Mouse (Mus musculus) layer of hippocampus, adult 2 months (tissue): Measurements from ENCODE around the gene Psme2b. TPM values are rescaled to one million over a fixed set of nuclear protein-coding genes. Genes with fewer than 3 reads are reported as not detected.
"Not testable (repeated sequence)": the region's sequence is repeated elsewhere in the genome, so short reads cannot be mapped to it uniquely, and the experiment has no call there.

Experiments used
- DNase-seq, 2 experiments: peaks; one replicate each; pipeline ENCODE4 v3.0.0; 2022; ENCODE audit warnings: low spot score in 2 of 2
- H3K27ac ChIP-seq: fragments of 200-600 bp; 2 replicates; pipeline ENCODE4 v1.8.1; 2022
- H3K4me3 ChIP-seq: fragments of 200-600 bp; 2 replicates; pipeline ENCODE4 v1.8.1; 2022; ENCODE audit warnings: mild to moderate bottlenecking
- long read RNA-seq, 2 experiments: library from polyadenylated mRNA; stranded (forward); transcript quantifications; one replicate each; pipeline ENCODE4 v2.0.0; 2021; ENCODE audit warnings: borderline mapping rate in 2 of 2
- total RNA-seq, 2 experiments: library from RNA; stranded (reverse); gene quantifications; 2 replicates each; pipeline ENCODE4 v1.2.3; 2021

The Psme2b gene
- 1 to 10 TPM; 1.2 to 1.3 TPM for total RNA-seq
- long read RNA-seq, experiment 1 = 0 reads
- long read RNA-seq, experiment 2, partial matches to known transcripts = 0 of 1 reads
- long read RNA-seq, experiment 2, other reads (novel, unspliced or antisense) = 0 of 1 reads

DNA sequence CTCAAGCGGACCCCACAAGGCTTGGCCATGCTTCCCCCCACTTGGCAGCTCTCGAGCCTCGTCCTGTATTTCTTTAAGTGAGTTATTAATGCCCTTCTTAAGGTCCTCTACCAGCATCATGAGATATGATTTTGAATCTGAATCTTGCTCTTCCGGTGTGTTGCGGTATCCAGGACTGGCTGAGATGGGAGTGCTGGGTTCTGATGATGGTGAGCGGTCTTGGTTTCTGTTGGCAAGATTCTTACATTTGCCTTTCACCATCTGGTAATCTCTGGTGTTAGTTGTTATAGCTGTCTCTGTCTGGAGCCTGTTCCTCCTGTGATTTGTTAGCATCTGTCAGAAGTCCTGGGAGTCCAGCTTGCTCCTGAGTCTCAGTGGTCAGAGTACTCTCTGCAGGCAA, at the start of gene Psme2b:
TSS of gene Psme2b (minus strand) at position 101 of the 400 bp plus-strand sequence.
- DNase-seq, H3K4me3 ChIP-seq, H3K27ac ChIP-seq: not testable (repeated sequence)

DNA sequence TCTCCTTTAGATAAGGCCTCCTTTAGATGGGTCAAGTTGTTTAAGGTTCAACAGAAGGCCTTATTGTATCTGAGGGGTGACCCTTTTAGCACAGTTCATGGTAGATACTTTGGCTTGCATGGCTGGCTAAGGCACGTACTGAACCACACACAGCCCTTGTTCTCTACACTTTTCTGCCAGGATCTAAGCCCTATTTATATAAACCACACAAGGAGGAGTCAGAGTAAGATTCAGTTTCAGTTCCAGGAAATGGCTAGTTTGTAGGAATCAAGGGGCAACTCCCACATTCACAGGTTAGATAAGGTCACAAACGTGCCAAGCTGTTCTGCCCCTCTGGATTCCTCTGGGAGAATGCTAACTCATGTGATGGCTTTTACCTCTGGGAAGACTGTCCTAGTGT, 48.0 kb upstream of the Psme2b start, which contains the start of gene Tgtp1:
TSS of gene Tgtp1 (minus strand) at position 155 of the 400 bp plus-strand sequence.
- DNase-seq, H3K4me3 ChIP-seq, H3K27ac ChIP-seq: not testable (repeated sequence)

DNA sequence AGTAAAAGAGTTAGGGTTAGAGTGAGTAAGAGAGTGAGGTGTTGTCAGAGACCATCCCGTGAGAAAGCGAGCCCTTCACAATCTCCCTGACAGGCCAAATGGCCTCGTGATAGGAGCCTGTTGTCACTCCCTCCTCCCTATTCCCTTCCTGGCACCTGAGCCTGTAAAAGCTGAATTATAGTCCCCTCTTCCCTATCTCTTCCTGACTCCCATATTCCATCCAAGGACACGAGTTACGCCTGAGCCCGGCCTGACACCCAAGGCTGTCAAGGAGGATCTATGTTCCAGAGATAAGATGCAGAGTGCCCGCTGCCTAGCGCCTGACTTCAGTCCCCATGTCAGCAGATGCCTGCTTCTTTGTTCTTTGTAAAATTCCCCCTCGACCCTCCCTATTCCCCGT, 47.3 kb upstream of the Psme2b start:
- H3K27ac ChIP-seq, H3K4me3 ChIP-seq, DNase-seq: not testable (repeated sequence)

DNA sequence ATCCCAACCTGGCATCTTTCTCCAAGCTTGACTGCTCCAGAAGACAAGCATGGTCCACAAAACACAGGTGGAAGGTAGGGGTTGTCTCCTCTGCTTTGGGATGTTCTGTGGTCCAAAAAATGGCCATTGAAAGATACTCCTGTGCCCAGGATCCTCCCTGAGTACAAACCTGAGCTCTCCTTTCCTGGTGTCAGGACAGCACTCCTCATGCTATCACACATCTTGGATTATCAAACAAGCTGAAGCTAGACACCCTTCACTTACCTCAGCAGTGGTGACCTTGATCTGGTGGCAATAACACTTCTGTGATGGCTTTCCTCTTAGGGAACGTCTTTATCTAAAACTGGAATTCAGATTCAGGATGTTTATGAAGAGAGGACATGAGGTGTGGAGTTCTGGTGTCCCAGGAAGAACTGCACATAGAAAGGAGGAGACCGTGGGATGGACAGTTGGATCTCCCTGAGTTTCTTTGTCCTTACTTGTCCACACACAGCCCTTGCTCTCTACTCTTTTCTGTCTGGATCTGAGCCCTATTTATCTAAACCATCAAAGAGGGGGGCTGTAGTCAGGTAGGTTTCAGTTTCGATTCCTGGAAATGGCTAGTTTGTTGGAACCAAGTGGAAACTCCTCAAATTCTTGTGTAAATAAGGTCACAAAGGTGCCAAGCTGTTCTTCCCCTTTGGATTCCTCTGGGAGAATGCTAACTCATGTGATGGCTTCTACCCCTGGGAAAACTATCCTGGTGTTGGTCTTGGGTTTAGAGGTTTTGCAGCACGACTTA, 45.9 kb upstream of the Psme2b start, which contains the start of gene Gm12185:
TSS of gene Gm12185 (minus strand) at position 487 of the 781 bp plus-strand sequence.
- not testable (repeated sequence) for H3K4me3 ChIP-seq, DNase-seq
- H3K27ac ChIP-seq = peak within 1 kb of the TSS; percentile 43; the same call in 1 of the 2 replicates

DNA sequence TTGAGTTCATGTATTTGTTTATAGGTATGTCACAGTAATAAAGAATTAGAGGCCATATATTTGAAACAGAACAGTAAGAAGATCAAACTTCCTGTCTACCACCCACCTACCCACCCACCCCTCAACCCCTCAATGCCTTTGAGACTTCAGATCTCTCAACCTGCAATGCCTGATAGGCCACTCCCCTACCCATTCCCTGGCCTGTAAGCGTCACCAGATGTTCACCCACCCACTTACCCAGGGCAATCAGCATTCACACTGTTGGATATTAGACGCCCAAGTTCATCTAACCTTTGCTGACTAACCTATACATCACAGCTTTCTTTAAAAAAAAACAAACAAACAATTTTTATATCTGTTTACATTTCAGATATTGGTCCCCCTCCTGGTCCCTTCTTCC, 44.0 kb upstream of the Psme2b start:
- not testable (repeated sequence) for H3K27ac ChIP-seq, H3K4me3 ChIP-seq, DNase-seq

DNA sequence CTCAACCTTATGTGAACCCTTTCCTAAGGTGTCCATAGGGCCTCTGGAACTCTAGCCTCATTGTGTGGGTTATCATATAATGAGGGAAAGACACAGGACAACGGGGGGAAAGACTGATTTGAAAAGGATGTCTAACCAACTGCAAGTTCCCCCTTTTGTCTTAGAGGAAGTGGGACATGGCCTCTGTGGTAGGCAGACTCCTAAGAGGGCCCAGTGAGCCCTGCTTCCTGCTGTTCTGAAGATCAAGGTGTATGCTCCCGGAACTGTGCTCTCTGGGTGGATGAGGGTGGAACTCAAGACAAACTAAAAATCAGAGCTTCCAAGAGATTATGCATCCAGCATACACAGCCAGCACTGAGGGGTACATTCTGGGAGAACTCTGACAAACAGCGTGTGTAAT, 42.2 kb upstream of the Psme2b start:
- not testable (repeated sequence) for H3K4me3 ChIP-seq, DNase-seq, H3K27ac ChIP-seq

DNA sequence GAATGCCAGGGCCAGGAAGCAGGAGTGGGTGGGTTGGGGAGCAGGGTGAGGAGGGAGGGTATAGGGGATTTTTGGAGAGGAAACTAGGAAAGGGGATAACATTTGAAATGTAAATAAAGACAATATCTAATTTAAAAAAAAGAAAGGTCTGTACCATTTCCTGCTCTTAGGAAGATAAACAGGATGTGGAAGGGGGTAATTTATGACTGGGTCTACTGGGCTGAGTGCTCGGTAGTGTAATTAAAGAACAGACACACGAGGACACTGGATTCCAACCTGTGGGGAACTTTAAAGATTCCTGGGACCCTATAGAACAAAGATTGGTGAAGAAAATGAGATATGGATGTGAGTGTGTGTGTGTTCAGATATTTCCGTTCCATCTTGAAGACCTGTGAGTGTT, 36.9 kb upstream of the Psme2b start:
- H3K4me3 ChIP-seq, DNase-seq, H3K27ac ChIP-seq: not testable (repeated sequence)

DNA sequence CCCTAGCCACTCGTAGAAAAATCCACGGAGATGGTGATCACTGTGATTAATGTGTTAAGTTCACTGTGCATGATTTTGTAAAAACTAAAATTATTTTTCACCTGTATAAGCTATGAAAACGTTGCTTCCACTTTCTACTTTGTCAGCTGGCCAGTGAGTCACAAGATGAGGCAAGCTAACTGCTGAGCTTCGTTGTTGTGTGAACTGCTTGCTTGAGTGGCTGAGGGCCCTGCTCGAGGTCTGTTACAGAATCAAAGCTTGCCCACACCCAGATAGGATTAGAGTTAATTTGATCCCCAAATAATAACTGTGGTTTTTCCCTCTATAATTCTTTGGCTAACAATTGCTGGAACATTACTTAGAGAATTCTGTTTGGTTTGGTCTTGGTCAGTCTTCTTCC, 34.1 kb upstream of the Psme2b start:
- not testable (repeated sequence) for H3K27ac ChIP-seq, H3K4me3 ChIP-seq, DNase-seq

DNA sequence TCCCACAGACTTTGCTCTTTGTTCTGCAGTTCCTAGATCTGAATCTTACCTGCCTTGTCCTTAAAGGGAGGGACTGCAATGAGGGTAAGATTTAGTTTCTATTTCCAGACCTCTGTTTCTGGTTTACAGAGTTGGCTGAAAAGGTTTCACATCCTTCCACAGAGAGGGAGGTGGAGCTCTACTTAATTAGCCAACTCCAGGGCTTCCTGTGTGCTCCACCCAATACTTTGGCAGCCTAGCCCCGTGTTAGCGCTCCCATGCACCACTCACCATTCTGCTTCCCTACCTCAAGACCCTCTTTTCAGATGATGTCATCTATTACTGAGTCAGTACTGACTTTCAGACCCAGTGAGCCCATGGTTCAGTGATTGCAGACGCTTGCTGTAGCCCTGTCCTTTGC, 33.3 kb upstream of the Psme2b start, which contains the start of gene 9930111J21Rik1:
TSS of gene 9930111J21Rik1 (minus strand) at position 148 of the 400 bp plus-strand sequence.
- not testable (repeated sequence) for H3K4me3 ChIP-seq, H3K27ac ChIP-seq, DNase-seq

DNA sequence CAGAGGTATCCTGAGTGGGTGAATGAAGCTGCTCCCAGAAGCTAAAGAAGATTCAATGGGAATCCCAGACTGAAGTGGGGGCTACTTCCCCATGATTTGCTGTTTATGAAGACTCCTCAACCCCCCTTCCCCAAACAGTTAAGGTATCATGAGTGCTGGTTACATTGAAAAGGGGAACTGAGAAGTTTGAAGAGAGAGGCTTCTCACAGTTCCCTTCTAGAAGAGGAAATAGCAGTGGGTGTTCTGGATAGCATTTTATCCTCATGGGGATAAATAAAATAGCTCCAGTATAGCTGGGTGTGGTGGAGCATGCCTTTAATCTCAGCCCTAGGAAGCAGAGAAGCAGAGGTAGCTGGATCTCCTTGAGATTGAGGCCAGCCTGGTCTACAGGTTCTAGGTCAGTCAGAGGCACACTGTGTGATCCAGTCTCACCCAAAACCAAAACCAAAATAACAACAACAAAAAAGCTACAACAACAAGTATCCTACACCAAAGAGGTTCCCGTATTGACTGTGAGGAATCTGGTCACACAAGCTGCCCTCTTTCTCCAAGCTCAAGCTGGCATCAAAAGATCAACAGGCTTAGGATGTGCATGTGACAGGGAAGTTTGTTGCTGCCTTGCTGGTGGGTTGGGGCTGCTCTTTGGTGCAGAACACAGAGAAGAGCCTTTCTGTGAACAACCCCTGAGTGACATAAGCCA, 32.4 kb upstream of the Psme2b start, which contains the start of gene Olfr56:
TSS of gene Olfr56 (plus strand) at position 650 of the 700 bp plus-strand sequence.
- not testable (repeated sequence) for DNase-seq, H3K27ac ChIP-seq, H3K4me3 ChIP-seq

DNA sequence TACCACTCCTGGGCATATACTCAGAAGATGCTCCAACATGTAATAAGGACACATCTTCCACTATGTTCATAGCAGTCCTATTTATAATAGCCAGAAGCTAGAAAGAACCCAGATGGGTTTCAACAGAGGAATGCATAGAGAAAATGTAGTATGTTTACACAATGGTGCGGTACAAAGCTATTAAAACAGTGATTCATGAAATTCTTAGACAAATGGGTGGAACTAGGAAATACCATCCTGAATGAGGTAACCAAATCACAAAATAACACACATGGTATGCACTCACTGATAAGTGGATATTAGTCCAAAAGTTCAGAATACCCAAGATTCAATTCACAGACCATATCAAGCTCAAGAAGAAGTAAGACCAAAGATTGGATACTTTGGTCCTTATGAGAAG, 28.7 kb upstream of the Psme2b start:
- not testable (repeated sequence) for H3K27ac ChIP-seq, DNase-seq, H3K4me3 ChIP-seq

DNA sequence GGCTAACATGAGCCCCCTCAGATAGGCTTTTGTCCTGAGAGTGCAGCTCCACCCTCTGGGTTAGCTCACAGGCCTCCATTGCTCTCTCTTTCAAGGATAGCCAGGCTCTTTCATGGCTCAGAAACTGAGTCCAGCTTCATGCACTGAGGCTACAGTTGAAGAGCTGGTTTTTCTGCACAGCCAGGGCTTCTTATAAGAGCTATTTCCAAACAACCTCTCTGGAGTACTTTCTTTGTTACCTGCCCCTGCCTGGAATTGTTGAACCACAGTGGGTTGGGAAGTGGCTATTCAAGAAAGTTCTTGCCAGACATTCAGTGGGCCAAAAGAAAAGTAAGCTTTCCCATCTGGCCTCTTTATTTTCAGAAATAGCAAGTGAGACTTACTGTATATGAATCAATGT, 6.7 kb downstream of the Psme2b start:
- not testable (repeated sequence) for H3K27ac ChIP-seq, H3K4me3 ChIP-seq, DNase-seq

DNA sequence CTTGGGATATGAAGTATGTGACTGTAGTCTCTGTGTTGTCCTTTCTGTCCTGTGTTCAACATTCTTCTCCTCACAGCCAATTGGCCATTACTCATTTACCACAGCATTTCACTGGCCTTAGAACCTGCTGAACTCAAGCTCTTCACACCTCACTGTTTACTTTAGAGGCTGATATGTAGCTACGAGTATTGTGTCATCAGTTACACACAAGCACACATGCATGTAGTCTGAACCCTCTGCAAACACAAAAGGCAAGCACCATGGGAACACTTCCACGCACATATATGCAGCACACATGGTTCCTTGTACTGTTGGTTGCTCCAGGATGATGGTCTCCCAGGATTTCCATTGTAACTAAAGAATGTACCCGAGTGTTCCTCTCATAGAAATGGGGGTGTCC, 10.7 kb downstream of the Psme2b start:
- DNase-seq, H3K4me3 ChIP-seq, H3K27ac ChIP-seq: not testable (repeated sequence)

DNA sequence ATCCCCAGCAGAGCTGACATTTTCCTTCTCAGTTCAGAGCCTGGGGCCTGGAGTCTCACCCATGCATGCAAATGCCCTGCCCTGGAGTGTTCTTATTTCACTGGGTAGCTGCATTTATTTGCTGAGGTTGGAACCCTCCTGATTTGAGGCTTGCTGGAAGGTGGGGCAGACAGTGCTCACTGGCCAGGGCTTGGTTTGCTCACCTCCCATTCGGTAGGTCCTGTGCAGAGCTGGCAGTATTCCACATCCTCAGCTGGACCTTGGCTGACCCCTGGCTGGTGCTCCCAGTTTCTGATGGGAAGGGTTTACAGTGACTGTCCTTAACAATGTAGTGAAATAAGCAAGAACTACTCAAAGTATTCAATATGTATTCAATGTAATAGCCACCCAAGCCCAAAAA, 12.1 kb downstream of the Psme2b start:
- not testable (repeated sequence) for H3K27ac ChIP-seq

DNA sequence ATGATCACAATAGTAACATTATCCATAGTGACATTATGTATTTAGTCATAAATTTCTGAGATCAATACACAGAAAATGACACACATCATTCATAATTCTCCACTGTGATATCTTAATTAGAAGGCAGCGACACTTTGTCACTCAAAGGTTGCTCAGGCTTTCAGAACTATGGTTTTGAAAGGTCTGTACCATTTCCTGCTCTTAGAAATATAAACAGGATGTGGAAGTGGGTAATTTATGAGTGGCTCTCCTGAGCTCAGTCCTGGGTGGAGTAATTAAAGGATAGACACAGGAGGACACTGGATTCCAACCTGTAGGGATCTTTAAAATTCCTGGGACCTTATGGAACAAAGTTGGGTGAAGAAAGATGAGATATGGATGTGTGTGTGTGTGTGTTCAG, 12.6 kb downstream of the Psme2b start:
- DNase-seq, H3K4me3 ChIP-seq, H3K27ac ChIP-seq: not testable (repeated sequence)

More for the DNA sequence above, 12.1 kb downstream of the Psme2b start:
- not testable (repeated sequence) for DNase-seq, H3K4me3 ChIP-seq

DNA sequence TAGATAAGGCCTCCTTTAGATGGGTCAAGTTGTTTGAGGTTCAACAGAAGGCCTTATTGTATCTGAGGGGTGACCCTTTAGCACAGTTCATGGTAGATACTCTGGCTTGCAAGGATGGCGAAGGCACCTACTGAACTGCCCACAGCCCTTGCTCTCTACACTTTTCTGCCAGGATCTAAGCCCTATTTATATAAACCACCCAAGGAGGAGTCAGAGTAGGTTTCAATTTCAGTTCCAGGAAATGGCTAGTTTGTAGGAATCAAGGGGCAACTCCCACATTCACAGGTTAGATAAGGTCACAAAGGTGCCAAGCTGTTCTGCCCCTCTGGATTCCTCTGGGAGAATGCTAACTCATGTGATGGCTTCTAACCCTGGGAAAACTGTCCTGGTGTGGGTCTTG, 17.9 kb downstream of the Psme2b start:
- H3K4me3 ChIP-seq, H3K27ac ChIP-seq, DNase-seq: not testable (repeated sequence)

DNA sequence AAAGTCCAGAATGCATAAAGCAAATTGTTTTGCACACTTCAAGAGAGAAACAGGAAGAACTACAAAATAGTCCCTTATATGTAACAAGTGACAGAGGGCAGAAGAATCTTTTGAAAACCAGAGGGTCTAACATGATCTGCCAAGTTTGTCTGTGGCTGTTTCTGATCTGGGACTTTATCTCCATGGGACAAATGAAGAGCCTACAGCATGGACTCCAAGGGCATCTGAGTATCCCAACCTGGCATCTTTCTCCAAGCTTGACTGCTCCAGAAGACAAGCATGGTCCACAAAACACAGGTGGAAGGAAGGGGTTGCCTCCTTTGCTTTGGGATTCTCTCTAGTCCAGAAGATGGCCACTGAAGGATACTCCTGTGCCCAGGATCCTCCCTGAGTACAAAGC, 19.6 kb downstream of the Psme2b start:
- DNase-seq, H3K4me3 ChIP-seq: not testable (repeated sequence)

DNA sequence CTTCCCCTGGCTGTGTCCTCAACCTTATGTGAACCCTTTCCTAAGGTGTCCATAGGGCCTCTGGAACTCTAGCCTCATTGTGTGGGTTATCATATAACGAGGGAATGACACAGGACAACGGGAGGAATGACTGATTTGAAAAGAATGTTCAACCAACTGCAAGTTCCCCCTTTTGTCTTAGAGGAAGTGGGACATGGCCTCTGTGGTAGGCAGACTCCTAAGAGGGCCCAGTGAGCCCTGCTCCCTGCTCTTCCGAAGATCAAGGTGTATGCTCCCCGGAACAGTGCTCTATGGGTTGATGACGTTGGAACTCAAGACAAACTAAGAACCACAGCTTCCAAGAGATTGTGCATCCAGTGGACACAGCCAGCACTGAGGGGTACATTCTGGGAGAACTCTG, 22.2 kb downstream of the Psme2b start:
- not testable (repeated sequence) for H3K27ac ChIP-seq, DNase-seq, H3K4me3 ChIP-seq

More for the DNA sequence above, 19.6 kb downstream of the Psme2b start:
- not testable (repeated sequence) for H3K27ac ChIP-seq
